Mouse (Mus musculus): ENCODE measurements around the gene Trappc6b.

GRCm38 (mm10) chr12:59010482-59010881, 50.8 kb downstream of the Trappc6b start:
- TF ChIP-seq EP300 (IDR thresholded peaks at IDR 0.05; ENCODE audit: low read length) (no peak), MXI1 (IDR thresholded peaks at IDR 0.05; ENCODE audit: low read depth, low read length) (no peak), BHLHE40 (IDR thresholded peaks at IDR 0.05; ENCODE audit: low read depth, low read length) (no peak), CTCF (conservative IDR thresholded peaks at IDR 0.05 in 1 of 2, IDR thresholded peaks at IDR 0.05 in 1 of 2; ENCODE audit: low read depth in 2 of 2, low read length in 2 of 2) (peak in 1 of 2 experiments; percentile 35; a peak in 2 of 4 replicates), KAT2A (IDR thresholded peaks at IDR 0.05; ENCODE audit: insufficient replicate concordance, low read length) (no peak), MAX (IDR thresholded peaks at IDR 0.05; ENCODE audit: low read length) (no peak)
